Mouse (Mus musculus): ENCODE measurements around the gene Gm21973. TPM values are rescaled to one million over a fixed set of nuclear protein-coding genes. Genes with fewer than 3 reads are reported as not detected.

Gm21973 gene
- polyA plus RNA-seq (2017; shearing (Covaris generic)): not detected

GRCm38 (mm10) chr15:10325080-10325479, at the start of gene Gm21973:
Gm21973 (plus strand) TSS chr15:10325380.

GRCm38 (mm10) chr15:10358039-10358948, 33.1 kb downstream of the Gm21973 start, which contains the start of gene Agxt2:
Agxt2 (plus strand) TSS chr15:10358532.

Other genes starting within 250 kb of the Gm21973 start
- 0.82 TPM for gene Prlr, start 148.1 kb upstream of the Gm21973 start, polyA plus RNA-seq (2017; shearing (Covaris generic))
- gene Agxt2, start 33.2 kb downstream of the Gm21973 start, polyA plus RNA-seq (2017; shearing (Covaris generic)): not detected
- gene Dnajc21, start 145.1 kb downstream of the Gm21973 start, polyA plus RNA-seq (2017; shearing (Covaris generic)): 54.6 TPM
- 101 TPM for gene Brix1, start 160.6 kb downstream of the Gm21973 start, polyA plus RNA-seq (2017; shearing (Covaris generic))
- 24.4 TPM for gene Rad1, start 160.6 kb downstream of the Gm21973 start, polyA plus RNA-seq (2017; shearing (Covaris generic))
- not detected for gene Ttc23l, start 233.3 kb downstream of the Gm21973 start, polyA plus RNA-seq (2017; shearing (Covaris generic))